Mouse (Mus musculus): ENCODE measurements around the gene Ccdc80.

DNA sequence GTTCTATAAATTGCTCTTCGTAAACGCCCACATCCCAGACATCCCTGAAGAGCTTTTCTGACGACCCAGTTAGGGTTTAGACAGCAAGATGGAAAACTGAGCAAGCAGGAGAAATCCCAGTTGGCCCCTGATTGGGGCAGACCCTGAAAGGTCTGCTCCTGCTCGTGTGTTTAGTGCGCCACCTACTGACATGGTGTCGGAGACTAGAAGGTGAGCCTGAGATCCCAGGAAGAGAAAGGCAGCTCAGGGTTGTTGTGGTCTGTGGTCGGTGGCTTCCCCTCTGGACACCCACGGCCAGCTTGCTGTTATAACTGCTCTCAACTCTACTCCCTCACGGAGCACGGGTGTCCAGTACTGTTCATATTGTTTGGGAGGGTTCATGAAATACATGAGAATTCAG lies 3.2 kb upstream of the Ccdc80 start:
- no peak for TF ChIP-seq USF1 (IDR thresholded peaks at IDR 0.05; ENCODE audit: low read depth)
- TF ChIP-seq REST (IDR thresholded peaks at IDR 0.05; ENCODE audit: insufficient read depth, insufficient read length) = no peak
- no peak for TF ChIP-seq E2F4 (IDR thresholded peaks at IDR 0.05; ENCODE audit: insufficient read depth)
- TF ChIP-seq POLR2AphosphoS2 (IDR thresholded peaks at IDR 0.05; ENCODE audit: insufficient read length, low read depth) = no peak
- no peak for TF ChIP-seq POLR2A (IDR thresholded peaks at IDR 0.05; ENCODE audit: insufficient read length, low read depth)
- TF ChIP-seq MAX (IDR thresholded peaks at IDR 0.05; ENCODE audit: low read depth) = no peak
- TF ChIP-seq SRF (IDR thresholded peaks at IDR 0.05; ENCODE audit: control insufficient read depth, insufficient read length, low read depth) = no peak
- no peak for TF ChIP-seq TCF12 (IDR thresholded peaks at IDR 0.05; ENCODE audit: insufficient read depth, poor library complexity, severe bottlenecking)
- TF ChIP-seq TCF3 (IDR thresholded peaks at IDR 0.05; ENCODE audit: insufficient read length, low read depth) = no peak
- TF ChIP-seq CEBPB (IDR thresholded peaks at IDR 0.05; ENCODE audit: insufficient read depth, poor library complexity, severe bottlenecking) = no peak
- TF ChIP-seq MYOD1 (IDR thresholded peaks at IDR 0.05; ENCODE audit: control insufficient read depth in 1 of 3, insufficient read length in 2 of 3, low read depth in 2 of 3) = no peak
- no peak for TF ChIP-seq MYOG (IDR thresholded peaks at IDR 0.05; ENCODE audit: control insufficient read depth in 1 of 3, insufficient read depth in 1 of 3, insufficient read length in 2 of 3, low read depth in 2 of 3)

All from myocyte (in vitro differentiated cells).